Mouse (Mus musculus) embryonic facial prominence, embryonic 14.5 days (tissue): ENCODE measurements around the gene Rorb. TPM values are rescaled to one million over a fixed set of nuclear protein-coding genes. Genes with fewer than 3 reads are reported as not detected.
A peak's percentile ranks its signal among the peaks of the same experiment; 100 is the strongest.

Experiments used
- ATAC-seq: fragments of 200-750 bp; cut with Nextera tagmentation; 2 replicates; pipeline ENCODE4 v1.8.0; 2017; ENCODE audit warnings: low read depth, moderate number of reproducible peaks, moderate TSS enrichment
- DNase-seq: peaks from one replicate; pipeline ENCODE4 v3.0.0-alpha.2; 2015; ENCODE audit warnings: low spot score
- H3K27ac ChIP-seq: fragments of 300-500 bp; sonication (generic); replicated peaks from 2 replicates; pipeline ENCODE4 v1.5.1; 2014; ENCODE audit warnings: low read depth, mild to moderate bottlenecking, low read length, moderate library complexity
- H3K27me3 ChIP-seq: fragments of 300-500 bp; sonication (generic); replicated peaks from 2 replicates; pipeline ENCODE4 v1.6.1; 2014; ENCODE audit warnings: low read length; ENCODE audit not compliant: control insufficient read depth, insufficient read depth
- H3K36me3 ChIP-seq: fragments of 300-500 bp; sonication (generic); 2 replicates; pipeline ENCODE4 v1.6.1; 2014; ENCODE audit warnings: low read length, mixed read lengths; ENCODE audit not compliant: control insufficient read depth, insufficient read depth
- H3K4me1 ChIP-seq: fragments of 300-500 bp; sonication (generic); 2 replicates; pipeline ENCODE4 v1.6.1; 2014; ENCODE audit warnings: antibody characterized with exemption, low read length; ENCODE audit not compliant: control insufficient read depth, insufficient read depth
- H3K4me2 ChIP-seq: fragments of 300-500 bp; sonication (generic); 2 replicates; pipeline ENCODE4 v1.6.1; 2014; ENCODE audit warnings: low read depth, mild to moderate bottlenecking, low read length, moderate library complexity, mixed read lengths
- H3K4me3 ChIP-seq: fragments of 300-500 bp; sonication (generic); 2 replicates; pipeline ENCODE4 v1.5.1; 2014; ENCODE audit warnings: low read depth, mild to moderate bottlenecking, low read length
- H3K9ac ChIP-seq: fragments of 300-500 bp; sonication (generic); 2 replicates; pipeline ENCODE4 v1.6.1; 2014; ENCODE audit warnings: low read depth, mild to moderate bottlenecking, low read length, moderate library complexity, mixed read lengths
- H3K9me3 ChIP-seq: fragments of 300-500 bp; sonication (generic); 2 replicates; pipeline ENCODE4 v1.6.1; 2016; ENCODE audit warnings: low read length; ENCODE audit not compliant: control insufficient read depth
- WGBS: fragments of 180-500 bp; shearing (Covaris S2); extraction: QIAGEN DNeasy Blood & Tissue Kit; methylation state at CpG from one replicate; pipeline ENCODE4 v1.1.7; 2014; 5-methylcytosine and 5-hydroxymethylcytosine counted together
- polyA plus RNA-seq: library from polyadenylated mRNA; unstranded; fragments of >200 nt; fragmentation: Nextera tagmentation; extraction: Ambion mirVana; gene quantifications from 2 replicates; pipeline ENCODE4 v1.2.1, GENCODE M21; 2014

The Rorb gene
- polyA plus RNA-seq, 1 experiment from 2014 or later, result 0.61 TPM

DNA sequence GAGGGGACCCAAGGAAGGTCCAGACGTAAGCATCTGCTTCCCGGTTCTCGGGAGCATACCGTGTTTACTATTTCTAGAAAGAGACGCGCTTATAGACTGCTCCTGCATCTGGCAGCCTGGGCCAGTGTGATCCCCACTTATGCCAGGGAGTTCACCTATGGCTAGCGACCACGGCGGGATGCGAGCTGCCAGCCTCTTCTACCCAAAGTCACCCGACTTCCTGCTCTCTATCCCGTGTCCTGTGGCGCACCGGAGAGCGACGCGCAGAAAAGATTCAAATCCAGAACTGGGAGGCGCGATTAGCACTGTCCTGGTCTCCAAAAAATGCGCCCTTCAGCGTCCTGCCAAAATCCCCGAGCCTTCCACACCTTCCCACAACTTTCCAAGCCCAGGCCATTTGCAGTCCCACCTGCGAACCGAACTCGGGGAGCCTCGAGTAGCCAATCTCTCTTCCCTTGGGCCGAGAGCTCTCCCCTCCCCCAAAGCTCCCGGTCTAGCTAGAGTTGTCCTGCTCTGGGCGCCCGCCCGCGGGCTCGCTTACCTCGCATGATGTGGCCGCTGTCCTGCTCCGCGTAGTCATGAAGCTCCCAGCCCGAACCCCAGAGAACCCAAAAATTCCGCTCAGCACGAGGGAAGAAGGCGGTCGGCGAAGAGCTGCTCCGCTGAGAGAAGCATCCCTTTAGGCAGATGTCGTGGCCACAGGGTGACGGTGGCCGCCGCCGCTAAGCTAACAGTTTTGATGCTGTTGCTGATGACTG lies 806 bp downstream of the Rorb start:
- WGBS, result under 1% methylated on average over 48 of the region's 49 CpGs
- peak; percentile 19; the same call in 1 of the 2 replicates for ATAC-seq
- H3K27ac ChIP-seq, result no peak overlapping the region

DNA sequence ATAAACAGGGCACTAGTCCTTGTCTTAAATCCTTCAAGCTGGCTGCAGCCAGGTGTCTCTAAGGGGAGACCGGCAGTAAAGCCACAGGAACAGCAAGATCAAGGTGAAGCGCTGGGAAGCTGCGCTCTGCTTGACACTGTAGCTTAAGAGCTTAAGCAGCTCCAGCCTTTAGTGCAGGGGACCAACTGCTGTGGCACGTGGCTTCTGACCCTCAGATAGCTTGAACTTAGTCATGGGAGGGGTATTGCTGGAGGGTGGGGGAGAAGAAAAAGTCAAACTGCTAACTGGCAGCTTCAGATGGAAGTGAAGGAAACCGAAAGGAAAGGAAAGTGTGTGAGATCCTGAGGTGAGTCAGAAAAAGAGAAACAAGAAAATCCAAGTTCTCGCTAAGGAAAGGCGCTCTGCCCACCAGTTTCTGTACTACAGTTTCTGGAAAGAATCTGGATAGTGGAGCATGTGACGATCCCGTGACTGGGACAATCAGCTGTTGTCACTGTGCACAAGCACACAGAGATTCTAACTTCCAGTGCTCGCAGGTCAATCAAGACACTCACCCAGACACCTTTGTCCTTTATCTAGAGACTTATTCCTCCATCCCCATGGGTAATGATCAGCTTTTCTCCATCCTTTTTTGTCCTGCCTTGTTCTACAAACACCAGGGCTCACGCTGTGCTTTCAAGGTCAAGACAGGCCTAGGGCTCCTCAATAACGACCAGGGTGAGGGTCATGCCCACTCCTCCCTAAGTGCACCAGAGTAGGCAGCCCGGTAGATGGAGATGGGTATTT lies 2.2 kb downstream of the Rorb start:
- no peak overlapping the region for H3K9ac ChIP-seq
- ATAC-seq, result no peak
- no peaks in the 10 kb centered on the region for H3K36me3 ChIP-seq
- no peak for DNase-seq
- H3K4me3 ChIP-seq, result peak overlapping the region; percentile 52
- H3K27me3 ChIP-seq, result peaks cover 40% of the 10 kb centered on the region
- peak overlapping the region; percentile 94; the same call in 1 of the 2 replicates for H3K4me2 ChIP-seq
- no peaks in the 10 kb centered on the region for H3K4me1 ChIP-seq
- H3K9me3 ChIP-seq, result no peaks in the 10 kb centered on the region
- WGBS, result 25% methylated on average over 13 of the region's 13 CpGs
- no peak overlapping the region for H3K27ac ChIP-seq

More for the DNA sequence above, 806 bp downstream of the Rorb start:
- Histone ChIP-seq H3K9ac (peak overlapping the region; percentile 62), H3K27me3 (peaks cover 40% of the 10 kb centered on the region), H3K4me1 (no peaks in the 10 kb centered on the region), H3K36me3 (no peaks in the 10 kb centered on the region), H3K4me2 (peak overlapping the region; percentile 94), H3K4me3 (peak overlapping the region; percentile 52), H3K9me3 (no peaks in the 10 kb centered on the region)
- DNase-seq, result peak; percentile 62

DNA sequence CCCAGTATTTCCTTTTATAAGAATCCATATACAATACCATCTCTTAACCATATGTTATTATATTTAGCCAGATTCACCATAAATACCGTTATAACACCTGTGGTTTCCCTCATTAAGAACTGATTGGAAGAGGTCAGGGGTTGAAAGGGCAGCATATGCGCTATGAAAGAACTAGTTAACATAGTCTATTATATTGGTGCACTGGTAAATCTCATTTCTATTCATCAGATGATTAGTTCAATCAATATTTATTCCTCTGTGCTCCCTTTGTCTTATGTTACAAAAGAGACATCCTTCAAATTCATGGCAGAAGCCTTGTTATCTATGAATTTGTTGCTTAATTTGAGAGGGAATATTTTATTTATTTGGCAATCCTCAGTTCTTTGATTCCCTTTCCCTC lies 6.4 kb downstream of the Rorb start:
- WGBS, result 82% methylated on average over 2 of the region's 2 CpGs
- peaks cover 28% of the 10 kb centered on the region for H3K27me3 ChIP-seq

DNA sequence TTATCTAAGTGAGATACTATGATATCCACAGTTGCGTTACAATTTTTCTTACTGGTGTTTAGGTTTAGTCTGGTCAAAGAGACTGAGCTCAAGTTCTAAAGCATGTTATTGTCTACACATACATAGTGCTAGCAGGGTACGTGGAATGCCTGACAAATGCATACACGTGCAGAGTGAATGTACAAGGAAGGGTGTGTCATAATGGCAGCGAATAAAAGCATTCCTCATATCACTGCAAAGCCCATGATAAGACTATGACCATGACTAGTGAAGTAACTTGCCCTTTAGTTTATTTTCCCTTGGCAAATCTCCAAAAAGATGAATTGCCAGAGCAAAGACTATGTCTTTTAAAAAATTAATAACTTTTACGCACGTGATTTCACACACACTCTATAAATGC lies 13.8 kb downstream of the Rorb start:
- H3K27ac ChIP-seq, result no peak overlapping the region
- ATAC-seq, result no peak

More for the DNA sequence above, 6.4 kb downstream of the Rorb start:
- no peaks in the 10 kb centered on the region for H3K36me3 ChIP-seq
- H3K4me2 ChIP-seq, result no peak overlapping the region
- H3K4me3 ChIP-seq, result no peak overlapping the region
- no peaks in the 10 kb centered on the region for H3K9me3 ChIP-seq
- no peak overlapping the region for H3K9ac ChIP-seq
- DNase-seq (no peak), ATAC-seq (no peak)
- H3K27ac ChIP-seq, result no peak overlapping the region
- no peaks in the 10 kb centered on the region for H3K4me1 ChIP-seq

DNA sequence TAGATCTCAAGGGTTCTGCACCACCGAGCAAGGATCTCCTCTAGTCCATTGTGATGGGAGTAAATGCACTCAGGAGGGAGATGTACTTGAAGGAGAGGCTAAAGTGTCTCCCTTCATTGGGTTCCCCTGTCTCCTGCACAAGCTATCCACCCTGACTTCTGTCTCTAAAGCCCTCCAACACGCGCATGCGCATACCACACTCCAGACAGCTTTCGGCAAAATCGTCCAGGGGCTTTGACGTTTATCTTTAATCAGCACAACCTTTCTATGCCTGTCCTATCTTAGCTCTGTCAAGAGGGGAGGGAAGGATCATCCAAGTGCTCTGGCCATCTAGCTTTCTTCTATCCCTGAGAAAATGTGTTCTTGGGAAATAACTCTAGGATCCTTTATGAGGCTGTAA lies 21.6 kb downstream of the Rorb start:
- Histone ChIP-seq H3K9me3 (no peaks in the 10 kb centered on the region), H3K4me3 (no peak overlapping the region), H3K27me3 (no peaks in the 10 kb centered on the region), H3K36me3 (no peaks in the 10 kb centered on the region), H3K4me2 (no peak overlapping the region), H3K27ac (no peak overlapping the region), H3K4me1 (no peaks in the 10 kb centered on the region), H3K9ac (no peak overlapping the region)
- DNase-seq, result no peak
- no peak for ATAC-seq
- WGBS, result 84% methylated on average over 7 of the region's 7 CpGs

More for the DNA sequence above, 13.8 kb downstream of the Rorb start:
- H3K36me3 ChIP-seq, result no peaks in the 10 kb centered on the region
- DNase-seq, result no peak
- H3K27me3 ChIP-seq, result no peaks in the 10 kb centered on the region
- no peak overlapping the region for H3K9ac ChIP-seq
- no peak overlapping the region for H3K4me3 ChIP-seq
- no peaks in the 10 kb centered on the region for H3K4me1 ChIP-seq
- no peaks in the 10 kb centered on the region for H3K9me3 ChIP-seq
- WGBS, result 88% methylated on average over 6 of the region's 6 CpGs
- H3K4me2 ChIP-seq, result no peak overlapping the region

DNA sequence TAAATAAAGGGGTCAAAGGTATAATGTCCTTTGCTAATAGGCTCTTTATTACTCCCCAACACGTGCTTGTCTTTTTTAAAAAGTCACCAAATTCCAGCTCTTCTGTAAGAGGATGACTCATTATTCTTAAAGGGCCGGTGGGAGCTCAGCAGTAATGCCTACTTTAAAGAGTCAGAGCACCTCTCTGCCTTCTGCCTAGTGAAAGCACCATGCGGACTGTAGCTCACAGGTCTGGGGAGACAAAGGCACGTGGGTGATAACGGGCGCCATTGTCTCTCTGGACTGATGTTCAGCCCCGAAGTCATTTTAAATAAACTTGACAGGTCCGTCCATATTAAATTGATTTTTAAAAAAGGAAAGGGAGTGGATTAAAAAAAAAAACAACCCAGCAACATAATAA lies 33.1 kb downstream of the Rorb start:
- no peak overlapping the region for H3K9ac ChIP-seq
- no peaks in the 10 kb centered on the region for H3K9me3 ChIP-seq
- no peaks in the 10 kb centered on the region for H3K4me1 ChIP-seq
- ATAC-seq, result no peak
- DNase-seq, result no peak
- H3K27ac ChIP-seq, result no peak overlapping the region
- WGBS, result 68% methylated on average over 8 of the region's 8 CpGs
- H3K27me3 ChIP-seq, result no peaks in the 10 kb centered on the region
- H3K4me2 ChIP-seq, result no peak overlapping the region
- H3K4me3 ChIP-seq, result no peak overlapping the region
- H3K36me3 ChIP-seq, result no peaks in the 10 kb centered on the region

DNA sequence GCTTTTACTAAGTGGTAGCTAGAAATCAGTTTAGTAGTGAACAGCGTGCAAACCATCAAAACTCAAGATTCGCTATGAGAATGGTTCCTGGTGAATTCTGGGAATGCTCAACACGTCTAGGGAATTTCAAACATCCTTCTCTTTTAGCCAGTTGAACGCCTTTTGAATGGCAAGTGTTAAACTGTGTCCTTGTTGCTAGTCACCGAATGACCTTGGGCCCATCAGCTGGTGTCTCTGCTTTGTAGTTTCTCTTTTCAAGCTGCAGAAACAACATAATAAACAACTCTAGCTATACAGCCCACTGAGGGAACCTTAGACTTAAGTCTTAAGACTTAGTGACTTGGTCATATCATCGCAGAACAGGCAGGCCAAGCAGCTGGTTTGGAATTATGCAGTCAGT lies 36.2 kb downstream of the Rorb start:
- Histone ChIP-seq H3K9ac (no peak overlapping the region), H3K4me3 (no peak overlapping the region), H3K9me3 (no peaks in the 10 kb centered on the region), H3K4me2 (no peak overlapping the region), H3K27me3 (no peaks in the 10 kb centered on the region), H3K27ac (no peak overlapping the region), H3K36me3 (no peaks in the 10 kb centered on the region), H3K4me1 (no peaks in the 10 kb centered on the region)
- DNase-seq (no peak), ATAC-seq (no peak)
- 77% methylated on average over 6 of the region's 6 CpGs for WGBS

DNA sequence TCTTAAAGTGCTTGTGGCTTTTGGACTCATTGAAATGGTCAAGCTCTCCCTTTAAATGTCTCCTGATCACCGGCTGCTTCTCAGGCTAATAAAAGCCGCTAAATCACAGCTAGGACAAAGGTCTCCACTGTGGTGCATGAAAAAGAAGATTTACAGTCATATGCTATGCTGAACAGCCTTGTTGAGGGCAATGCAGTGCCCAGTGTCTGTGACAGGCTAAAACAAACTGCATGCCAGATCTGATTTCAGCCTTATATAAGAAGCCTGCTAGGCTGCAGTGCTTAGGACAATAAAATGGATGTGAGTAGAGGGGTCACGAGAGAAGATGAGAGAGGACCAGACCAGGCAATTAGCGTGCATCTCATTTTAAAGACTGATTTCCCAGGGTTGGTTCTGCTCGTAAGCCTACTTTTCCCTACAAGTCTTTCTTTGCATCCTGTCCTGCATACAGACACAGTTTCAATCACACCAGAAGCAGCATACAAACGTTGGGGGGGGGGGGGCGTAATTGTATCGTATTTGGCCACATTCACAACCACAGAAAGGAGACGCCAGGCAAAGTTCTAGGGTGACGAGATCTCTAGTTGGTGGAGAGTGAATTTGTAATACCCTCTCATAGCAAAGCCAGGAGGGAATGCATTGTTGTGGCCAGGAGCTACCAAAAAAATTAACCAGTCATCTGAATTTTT lies 52.1 kb downstream of the Rorb start:
- 67% methylated on average over 10 of the region's 10 CpGs for WGBS
- Histone ChIP-seq H3K9ac (no peak overlapping the region), H3K36me3 (no peaks in the 10 kb centered on the region)

More for the DNA sequence above, 52.1 kb downstream of the Rorb start:
- Histone ChIP-seq H3K4me1 (no peaks in the 10 kb centered on the region), H3K4me3 (no peak overlapping the region), H3K27me3 (no peaks in the 10 kb centered on the region), H3K4me2 (no peak overlapping the region), H3K27ac (no peak overlapping the region), H3K9me3 (no peaks in the 10 kb centered on the region)
- ATAC-seq, result no peak
- DNase-seq, result no peak
